Mouse (Mus musculus): ENCODE measurements around the gene Osbp.
"Not testable (repeated sequence)": the region's sequence is repeated elsewhere in the genome, so short reads cannot be mapped to it uniquely, and the experiment has no call there.

The Osbp gene

GRCm38 (mm10) chr19:11965023-11965942 is at the start of gene Osbp:
Gene Osbp (plus strand): TSS chr19:11965941.
- DNase-seq (ENCODE audit: low read depth, low spot score): peak; percentile 100

- DNase-seq (ENCODE audit: low read depth, low spot score): no peak
These were observed 43.7 kb upstream of the Osbp start for GRCm38 (mm10) chr19:11922068-11922467.

GRCm38 (mm10) chr19:11922515-11922914 is 43.2 kb upstream of the Osbp start:
- DNase-seq (ENCODE audit: low read depth, low spot score): not testable (repeated sequence)

GRCm38 (mm10) chr19:11926380-11926779 is 39.4 kb upstream of the Osbp start:
- no peak for DNase-seq (ENCODE audit: low read depth, low spot score)

GRCm38 (mm10) chr19:11928025-11928748 is 37.6 kb upstream of the Osbp start:
- DNase-seq (ENCODE audit: low read depth, low spot score): no peak

- DNase-seq (ENCODE audit: low read depth, low spot score): not testable (repeated sequence)
These were observed 19.3 kb upstream of the Osbp start for GRCm38 (mm10) chr19:11946460-11946859.

- DNase-seq (ENCODE audit: low read depth, low spot score): no peak
These were observed 15.9 kb upstream of the Osbp start for GRCm38 (mm10) chr19:11949878-11950277.

GRCm38 (mm10) chr19:11950747-11951146 is 15.0 kb upstream of the Osbp start:
- no peak for DNase-seq (ENCODE audit: low read depth, low spot score)

- DNase-seq (ENCODE audit: low read depth, low spot score): no peak
These were observed 11.5 kb upstream of the Osbp start for GRCm38 (mm10) chr19:11954206-11954605.

- DNase-seq (ENCODE audit: low read depth, low spot score): no peak
These were observed 9.1 kb upstream of the Osbp start for GRCm38 (mm10) chr19:11956636-11957035.

- DNase-seq (ENCODE audit: low read depth, low spot score): no peak
These were observed 8.3 kb upstream of the Osbp start for GRCm38 (mm10) chr19:11957396-11957795.

GRCm38 (mm10) chr19:11957846-11958245 is 7.9 kb upstream of the Osbp start:
- DNase-seq (ENCODE audit: low read depth, low spot score): no peak

GRCm38 (mm10) chr19:11964266-11964665 is 1.5 kb upstream of the Osbp start:
- DNase-seq (ENCODE audit: low read depth, low spot score): no peak

GRCm38 (mm10) chr19:11966201-11966636 is 478 bp downstream of the Osbp start:
- DNase-seq (ENCODE audit: low read depth, low spot score): no peak

GRCm38 (mm10) chr19:11969155-11970050 is 3.7 kb downstream of the Osbp start:
- no peak for DNase-seq (ENCODE audit: low read depth, low spot score)

GRCm38 (mm10) chr19:11973511-11974222 is 7.9 kb downstream of the Osbp start:
- no peak for DNase-seq (ENCODE audit: low read depth, low spot score)

- DNase-seq (ENCODE audit: low read depth, low spot score): no peak
These were observed 8.4 kb downstream of the Osbp start for GRCm38 (mm10) chr19:11974223-11974540.

GRCm38 (mm10) chr19:11975683-11976082 is 9.9 kb downstream of the Osbp start:
- no peak for DNase-seq (ENCODE audit: low read depth, low spot score)

- no peak for DNase-seq (ENCODE audit: low read depth, low spot score)
These were observed 11.6 kb downstream of the Osbp start for GRCm38 (mm10) chr19:11977363-11977762.

GRCm38 (mm10) chr19:11980471-11980870 is 14.7 kb downstream of the Osbp start:
- no peak for DNase-seq (ENCODE audit: low read depth, low spot score)

GRCm38 (mm10) chr19:11984614-11985013 is 18.9 kb downstream of the Osbp start:
- not testable (repeated sequence) for DNase-seq (ENCODE audit: low read depth, low spot score)
